Comparison of ENCODE assay signal across 9 mouse cellular contexts in the genomic region with DNA sequence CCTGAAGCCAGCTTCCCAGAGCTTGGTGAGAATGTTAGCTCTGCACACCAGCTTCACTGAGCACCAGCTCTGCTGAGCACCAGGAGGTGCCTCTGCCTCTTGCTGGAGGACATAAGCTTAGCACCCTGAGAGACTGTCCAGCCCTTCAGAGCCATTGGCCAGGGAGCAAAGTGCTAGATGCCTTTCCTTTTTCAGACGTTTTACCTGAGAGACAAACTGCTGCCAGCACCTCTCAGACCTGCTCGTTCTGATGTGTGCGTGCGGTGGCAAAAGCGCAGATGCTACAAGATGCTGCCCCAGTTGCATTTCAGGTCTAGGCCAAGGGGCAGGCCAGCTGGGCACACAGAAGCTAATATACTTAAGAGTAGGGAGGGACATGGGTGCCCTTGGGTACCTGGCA. TPM values are rescaled to one million over a fixed set of nuclear protein-coding genes. Genes with fewer than 3 reads are reported as not detected.
DNase-seq lines count a peak whose midpoint lies in the region; ATAC-seq lines count a peak whose summit lies in the region.
"Had no signal": no experiment of that assay in that cellular context is flagged by ENCODE, and none has a peak within 500 bp of the region (broad histone marks: within the 10 kb centered on the region; RNA-seq: fewer than 3 reads in every experiment).

No protein-coding gene starts in this region.

- DNase-seq in forebrain, embryonic 11.5 days (ENCODE audit: low spot score): no peak
- no peak for DNase-seq in kidney, postnatal 25 days
- DNase-seq in embryonic facial prominence, embryonic 14.5 days (ENCODE audit: low spot score): no peak
- DNase-seq in liver, embryonic 13.5 days: no peak
- DNase-seq: thymus, postnatal 4 days had no signal

- 83% methylated on average over 5 of the region's 5 CpGs for WGBS in forebrain, embryonic 12.5 days
- WGBS in forebrain, embryonic 11.5 days: 81% methylated on average over 5 of the region's 5 CpGs
- WGBS in kidney, embryonic 16.5 days: 81% methylated on average over 5 of the region's 5 CpGs
- WGBS in embryonic facial prominence, embryonic 14.5 days: 91% methylated on average over 5 of the region's 5 CpGs
- WGBS in liver, embryonic 13.5 days (ENCODE audit: insufficient replicate concordance): 72% methylated on average over 5 of the region's 5 CpGs

- peaks cover 15% of the 10 kb centered on the region for H3K4me1 ChIP-seq in forebrain, embryonic 12.5 days
- peaks cover 12% of the 10 kb centered on the region for H3K4me1 ChIP-seq in forebrain, embryonic 11.5 days (replicated peaks; ENCODE audit: control insufficient read depth, insufficient read depth, low read length)
- H3K4me1 ChIP-seq in kidney, embryonic 16.5 days (ENCODE audit: insufficient read depth, low read length): peaks cover 17% of the 10 kb centered on the region
- peaks cover 14% of the 10 kb centered on the region for H3K4me1 ChIP-seq in embryonic facial prominence, embryonic 14.5 days (ENCODE audit: control insufficient read depth, insufficient read depth, low read length)
- H3K4me1 ChIP-seq in liver, embryonic 13.5 days (replicated peaks): peaks cover 15% of the 10 kb centered on the region

- H3K9ac ChIP-seq in forebrain, embryonic 12.5 days: no peak overlapping the region
- H3K9ac ChIP-seq in forebrain, embryonic 11.5 days (ENCODE audit: low read length): no peak overlapping the region; the same call in 1 of the 2 replicates
- peak overlapping the region; percentile 20; the same call in 1 of the 2 replicates for H3K9ac ChIP-seq in kidney, embryonic 16.5 days (replicated peaks; ENCODE audit: low read length)
- H3K9ac ChIP-seq in embryonic facial prominence, embryonic 14.5 days (ENCODE audit: low read depth, low read length): 0 out of 2 replicates have a peak overlapping the region, but pooled peaks have one; percentile 40
- H3K9ac ChIP-seq in liver, embryonic 13.5 days: no peak overlapping the region

- no peak; the same call in 1 of the 2 replicates for ATAC-seq in forebrain, embryonic 12.5 days (ENCODE audit: low FRiP score)
- no peak for ATAC-seq in forebrain, embryonic 11.5 days (replicated peaks; ENCODE audit: low FRiP score)
- 0 out of 2 replicates have a peak, but pooled peaks have one; percentile 13 for ATAC-seq in kidney, embryonic 16.5 days (ENCODE audit: low FRiP score, low TSS enrichment)
- ATAC-seq in embryonic facial prominence, embryonic 14.5 days (ENCODE audit: low read depth): no peak
- ATAC-seq in liver, embryonic 13.5 days (ENCODE audit: low read depth): no peak
- ATAC-seq in erythroblast, adult 5-6 weeks (replicated peaks; ENCODE audit: low FRiP score, poor library complexity, severe bottlenecking): no peak
- no peak for ATAC-seq in megakaryocyte progenitor cell, adult 5-6 weeks (replicated peaks; ENCODE audit: poor library complexity)

- no peak overlapping the region for H3K4me3 ChIP-seq in forebrain, embryonic 12.5 days (replicated peaks)
- H3K4me3 ChIP-seq in forebrain, embryonic 11.5 days (ENCODE audit: low read depth, low read length): no peak overlapping the region
- H3K4me3 ChIP-seq in kidney, embryonic 16.5 days (ENCODE audit: low read length): no peak overlapping the region
- H3K4me3 ChIP-seq in embryonic facial prominence, embryonic 14.5 days (ENCODE audit: low read depth, low read length): no peak overlapping the region
- no peak overlapping the region for H3K4me3 ChIP-seq in liver, embryonic 13.5 days (replicated peaks)

- no peaks in the 10 kb centered on the region for H3K9me3 ChIP-seq in forebrain, embryonic 12.5 days
- H3K9me3 ChIP-seq in forebrain, embryonic 11.5 days (ENCODE audit: control insufficient read depth, low read length): no peaks in the 10 kb centered on the region
- no peaks in the 10 kb centered on the region for H3K9me3 ChIP-seq in kidney, embryonic 16.5 days (ENCODE audit: low read length)
- H3K9me3 ChIP-seq in embryonic facial prominence, embryonic 14.5 days (ENCODE audit: control insufficient read depth, low read length): no peaks in the 10 kb centered on the region
- H3K9me3 ChIP-seq in liver, embryonic 13.5 days (replicated peaks): no peaks in the 10 kb centered on the region

- H3K36me3 ChIP-seq in forebrain, embryonic 12.5 days (replicated peaks): peaks cover 63% of the 10 kb centered on the region
- peaks cover 7% of the 10 kb centered on the region; the same call in 1 of the 2 replicates for H3K36me3 ChIP-seq in forebrain, embryonic 11.5 days (ENCODE audit: control insufficient read depth, insufficient read depth, low read length)
- peaks cover 42% of the 10 kb centered on the region for H3K36me3 ChIP-seq in kidney, embryonic 16.5 days (ENCODE audit: insufficient read depth, low read length)
- peaks cover 44% of the 10 kb centered on the region for H3K36me3 ChIP-seq in embryonic facial prominence, embryonic 14.5 days (ENCODE audit: control insufficient read depth, insufficient read depth, low read length)
- H3K36me3 ChIP-seq in liver, embryonic 13.5 days: peaks cover 48% of the 10 kb centered on the region

- no peaks in the 10 kb centered on the region for H3K27me3 ChIP-seq in forebrain, embryonic 12.5 days
- no peaks in the 10 kb centered on the region for H3K27me3 ChIP-seq in forebrain, embryonic 11.5 days (ENCODE audit: control insufficient read depth, insufficient read depth, low read length)
- no peaks in the 10 kb centered on the region for H3K27me3 ChIP-seq in kidney, embryonic 16.5 days (ENCODE audit: insufficient read depth, low read length)
- no peaks in the 10 kb centered on the region for H3K27me3 ChIP-seq in embryonic facial prominence, embryonic 14.5 days (replicated peaks; ENCODE audit: control insufficient read depth, insufficient read depth, low read length)
- no peaks in the 10 kb centered on the region for H3K27me3 ChIP-seq in liver, embryonic 13.5 days

- peak overlapping the region; percentile 81 for H3K27ac ChIP-seq in forebrain, embryonic 12.5 days
- H3K27ac ChIP-seq in forebrain, embryonic 11.5 days (ENCODE audit: low read depth, low read length): no peak overlapping the region
- peak overlapping the region; percentile 89 for H3K27ac ChIP-seq in kidney, embryonic 16.5 days (ENCODE audit: low read length)
- H3K27ac ChIP-seq in embryonic facial prominence, embryonic 14.5 days (replicated peaks; ENCODE audit: low read depth, low read length): peak overlapping the region; percentile 70
- H3K27ac ChIP-seq in liver, embryonic 13.5 days: peak overlapping the region; percentile 43; the same call in 1 of the 2 replicates

- no peak overlapping the region for H3K4me2 ChIP-seq in forebrain, embryonic 12.5 days
- H3K4me2 ChIP-seq in forebrain, embryonic 11.5 days (ENCODE audit: low read depth, low read length, severe bottlenecking): no peak overlapping the region
- no peak overlapping the region for H3K4me2 ChIP-seq in kidney, embryonic 16.5 days (replicated peaks; ENCODE audit: low read depth, low read length)
- no peak overlapping the region for H3K4me2 ChIP-seq in embryonic facial prominence, embryonic 14.5 days (ENCODE audit: low read depth, low read length)
- no peak overlapping the region for H3K4me2 ChIP-seq in liver, embryonic 13.5 days

RNA-seq across cellular contexts. Expression of a gene that starts 16.8 kb away (rescaled TPM):
- polyA plus RNA-seq in forebrain, embryonic 12.5 days (2016; fragmentation: Nextera tagmentation; extraction: Ambion mirVana): 126 and 129 TPM in 2 replicates
- 133 and 145 TPM in 2 replicates for polyA plus RNA-seq in forebrain, embryonic 11.5 days (2014; fragmentation: Nextera tagmentation; extraction: Ambion mirVana)
- 104 and 108 TPM in 2 replicates for polyA plus RNA-seq in kidney, embryonic 16.5 days (2015; fragmentation: Nextera tagmentation; extraction: Ambion mirVana)
- polyA plus RNA-seq in embryonic facial prominence, embryonic 14.5 days (2014; fragmentation: Nextera tagmentation; extraction: Ambion mirVana): 65.3 and 75.0 TPM in 2 replicates
- 32.5 and 33.2 TPM in 2 replicates for polyA plus RNA-seq in liver, embryonic 13.5 days (2015; fragmentation: Nextera tagmentation; extraction: Ambion mirVana)
- total RNA-seq in erythroblast, adult 5-6 weeks (2015; ENCODE audit: low replicate concordance): 39.6 and 41.6 TPM in 2 replicates
- 32.3 and 41.5 TPM in 2 replicates for total RNA-seq in erythroblast, adult 5-6 weeks (2017; ENCODE audit: low replicate concordance)
- total RNA-seq in megakaryocyte progenitor cell, adult 5-6 weeks (2015): 31.5 and 39.0 TPM in 2 replicates
- total RNA-seq in megakaryocyte progenitor cell, adult 5-6 weeks (2017): 18.7 and 18.9 TPM in 2 replicates

RNA-seq across cellular contexts. Expression of a gene that starts 17.1 kb away (rescaled TPM):
- 19.6 and 23.0 TPM in 2 replicates for polyA plus RNA-seq in forebrain, embryonic 12.5 days (2016; fragmentation: Nextera tagmentation; extraction: Ambion mirVana)
- 23.0 and 24.1 TPM in 2 replicates for polyA plus RNA-seq in forebrain, embryonic 11.5 days (2014; fragmentation: Nextera tagmentation; extraction: Ambion mirVana)
- 18.3 and 21.2 TPM in 2 replicates for polyA plus RNA-seq in kidney, embryonic 16.5 days (2015; fragmentation: Nextera tagmentation; extraction: Ambion mirVana)
- 13.0 and 14.2 TPM in 2 replicates for polyA plus RNA-seq in embryonic facial prominence, embryonic 14.5 days (2014; fragmentation: Nextera tagmentation; extraction: Ambion mirVana)
- 7.0 and 9.4 TPM in 2 replicates for polyA plus RNA-seq in liver, embryonic 13.5 days (2015; fragmentation: Nextera tagmentation; extraction: Ambion mirVana)
- total RNA-seq in erythroblast, adult 5-6 weeks (2015; ENCODE audit: low replicate concordance): 6.1 and 9.4 TPM in 2 replicates
- total RNA-seq in erythroblast, adult 5-6 weeks (2017; ENCODE audit: low replicate concordance): 6.3 and 7.6 TPM in 2 replicates
- 10.5 and 11.8 TPM in 2 replicates for total RNA-seq in megakaryocyte progenitor cell, adult 5-6 weeks (2015)
- total RNA-seq in megakaryocyte progenitor cell, adult 5-6 weeks (2017): 7.4 and 7.7 TPM in 2 replicates

RNA-seq across cellular contexts. Expression of a gene that starts 54.1 kb away (rescaled TPM):
- polyA plus RNA-seq in forebrain, embryonic 12.5 days (2016; fragmentation: Nextera tagmentation; extraction: Ambion mirVana): 26.5 and 26.7 TPM in 2 replicates
- polyA plus RNA-seq in forebrain, embryonic 11.5 days (2014; fragmentation: Nextera tagmentation; extraction: Ambion mirVana): 23.9 and 24.3 TPM in 2 replicates
- 20.7 and 25.7 TPM in 2 replicates for polyA plus RNA-seq in kidney, embryonic 16.5 days (2015; fragmentation: Nextera tagmentation; extraction: Ambion mirVana)
- polyA plus RNA-seq in embryonic facial prominence, embryonic 14.5 days (2014; fragmentation: Nextera tagmentation; extraction: Ambion mirVana): 13.6 and 17.8 TPM in 2 replicates
- polyA plus RNA-seq in liver, embryonic 13.5 days (2015; fragmentation: Nextera tagmentation; extraction: Ambion mirVana): 12.0 and 13.4 TPM in 2 replicates
- total RNA-seq in erythroblast, adult 5-6 weeks (2015; ENCODE audit: low replicate concordance): 123 and 129 TPM in 2 replicates
- total RNA-seq in erythroblast, adult 5-6 weeks (2017; ENCODE audit: low replicate concordance): 111 and 194 TPM in 2 replicates
- 25.5 and 37.4 TPM in 2 replicates for total RNA-seq in megakaryocyte progenitor cell, adult 5-6 weeks (2015)
- 17.9 and 25.3 TPM in 2 replicates for total RNA-seq in megakaryocyte progenitor cell, adult 5-6 weeks (2017)

Comparison
In these comparisons a context has a peak if more than half of its experiments do, and no peak if none do; other contexts are left out.
1. H3K9ac ChIP-seq: peak in kidney, embryonic 16.5 days (single experiment) and embryonic facial prominence, embryonic 14.5 days (single experiment); none in forebrain, embryonic 12.5 days (single experiment), forebrain, embryonic 11.5 days (single experiment) and liver, embryonic 13.5 days (single experiment).